Mouse (Mus musculus) neural tube, embryonic 14.5 days (tissue): ENCODE data around the gene Ncf4. TPM values are rescaled to one million over a fixed set of nuclear protein-coding genes. Genes with fewer than 3 reads are reported as not detected.
"Not testable (repeated sequence)": the region's sequence is repeated elsewhere in the genome, so short reads cannot be mapped to it uniquely, and the experiment has no call there.

Experiments
- ATAC-seq: fragments of 200-750 bp; cut with Nextera tagmentation; 2 replicates; pipeline ENCODE4 v1.8.0; 2017; ENCODE audit warnings: low read depth, mild to moderate bottlenecking, moderate TSS enrichment, moderate library complexity
- H3K27ac ChIP-seq: fragments of 300-500 bp; sonication (generic); 2 replicates; pipeline ENCODE4 v1.5.1; 2014; ENCODE audit warnings: low read depth, mild to moderate bottlenecking, control low read depth, low read length, moderate library complexity, mixed read lengths
- H3K27me3 ChIP-seq: fragments of 300-500 bp; sonication (generic); 2 replicates; pipeline ENCODE4 v1.6.1; 2014; ENCODE audit warnings: low read length; ENCODE audit not compliant: control insufficient read depth, insufficient read depth
- H3K36me3 ChIP-seq: fragments of 300-500 bp; sonication (generic); 2 replicates; pipeline ENCODE4 v1.6.1; 2014; ENCODE audit warnings: low read length, mixed read lengths; ENCODE audit not compliant: control insufficient read depth, insufficient read depth
- H3K4me1 ChIP-seq: fragments of 300-500 bp; sonication (generic); 2 replicates; pipeline ENCODE4 v1.6.1; 2014; ENCODE audit warnings: low read length; ENCODE audit not compliant: control insufficient read depth, insufficient read depth
- H3K4me2 ChIP-seq: fragments of 300-500 bp; sonication (generic); 2 replicates; pipeline ENCODE4 v1.6.1; 2014; ENCODE audit warnings: mild to moderate bottlenecking, low read depth, low read length, control low read depth
- H3K4me3 ChIP-seq: fragments of 300-500 bp; sonication (generic); 2 replicates; pipeline ENCODE4 v1.5.1; 2014; ENCODE audit warnings: low read depth, low read length, control low read depth, mixed read lengths
- H3K9ac ChIP-seq: fragments of 300-500 bp; sonication (generic); replicated peaks from 2 replicates; pipeline ENCODE4 v1.6.1; 2014; ENCODE audit warnings: low read depth, mild to moderate bottlenecking, control low read depth, low read length, mixed read lengths
- H3K9me3 ChIP-seq: fragments of 300-500 bp; sonication (generic); 2 replicates; pipeline ENCODE4 v1.6.1; 2016; ENCODE audit warnings: low read length; ENCODE audit not compliant: control insufficient read depth
- WGBS: fragments of 180-500 bp; shearing (Covaris S2); extraction: QIAGEN DNeasy Blood & Tissue Kit; methylation state at CpG from one replicate; pipeline ENCODE4 v1.1.7; 2014; 5-methylcytosine and 5-hydroxymethylcytosine counted together
- polyA plus RNA-seq: library from polyadenylated mRNA; unstranded; fragments of >200 nt; fragmentation: Nextera tagmentation; extraction: Ambion mirVana; gene quantifications from 2 replicates; pipeline ENCODE4 v1.2.1, GENCODE M21; 2014

Gene Ncf4
- polyA plus RNA-seq, 1 experiment from 2014 or later = 1.5 TPM

DNA sequence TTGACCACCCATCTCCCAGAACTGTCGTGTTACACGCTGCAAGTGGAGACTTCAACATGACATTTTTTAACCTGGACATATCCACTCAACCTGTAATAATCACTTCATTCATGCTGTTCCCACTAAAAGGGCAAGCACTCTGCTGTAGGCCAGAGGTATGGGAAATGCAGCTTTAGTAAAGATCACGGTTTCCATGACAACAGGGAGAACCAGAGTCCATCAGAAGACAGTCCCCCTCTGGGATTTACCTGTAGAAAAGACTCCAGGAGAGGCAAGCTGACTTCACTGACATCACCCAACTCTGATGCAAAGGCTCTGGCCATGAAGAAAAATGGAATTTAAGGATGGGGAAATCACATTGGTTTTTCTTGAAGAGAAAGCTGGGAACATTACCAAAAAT, 18.7 kb downstream of the Ncf4 start:
- no peaks in the 10 kb centered on the region for H3K9me3 ChIP-seq
- H3K4me3 ChIP-seq = no peak overlapping the region
- H3K27me3 ChIP-seq = no peaks in the 10 kb centered on the region
- H3K36me3 ChIP-seq = no peaks in the 10 kb centered on the region
- H3K27ac ChIP-seq = no peak overlapping the region
- 68% methylated on average over 3 of the region's 3 CpGs for WGBS
- no peaks in the 10 kb centered on the region for H3K4me1 ChIP-seq
- ATAC-seq = no peak
- no peak overlapping the region for H3K9ac ChIP-seq
- no peak overlapping the region for H3K4me2 ChIP-seq

DNA sequence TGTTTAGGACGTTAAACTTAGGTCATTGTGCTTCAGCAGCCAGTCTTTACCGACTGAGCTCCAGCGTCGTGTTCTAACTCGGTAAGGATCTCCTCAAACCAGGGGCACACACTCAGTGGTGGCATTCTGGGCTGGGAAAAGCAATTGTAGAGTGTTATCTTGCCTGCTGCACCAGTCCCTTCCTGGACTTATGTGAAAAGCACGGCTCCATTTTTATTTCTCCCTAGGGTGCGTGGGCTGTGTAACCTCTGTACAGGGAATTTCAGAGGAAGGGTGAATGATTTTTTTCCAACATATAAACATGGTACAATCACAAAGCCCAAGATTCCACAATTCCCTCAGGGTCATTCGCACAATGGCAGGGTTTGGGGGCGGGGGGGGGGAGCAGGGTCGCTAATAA, 22.8 kb downstream of the Ncf4 start:
- Histone ChIP-seq H3K4me2 (no peak overlapping the region), H3K27me3 (no peaks in the 10 kb centered on the region), H3K9ac (no peak overlapping the region), H3K27ac (no peak overlapping the region), H3K36me3 (no peaks in the 10 kb centered on the region), H3K9me3 (no peaks in the 10 kb centered on the region), H3K4me1 (no peaks in the 10 kb centered on the region), H3K4me3 (no peak overlapping the region)
- ATAC-seq = no peak
- WGBS = 84% methylated on average over 10 of the region's 10 CpGs

DNA sequence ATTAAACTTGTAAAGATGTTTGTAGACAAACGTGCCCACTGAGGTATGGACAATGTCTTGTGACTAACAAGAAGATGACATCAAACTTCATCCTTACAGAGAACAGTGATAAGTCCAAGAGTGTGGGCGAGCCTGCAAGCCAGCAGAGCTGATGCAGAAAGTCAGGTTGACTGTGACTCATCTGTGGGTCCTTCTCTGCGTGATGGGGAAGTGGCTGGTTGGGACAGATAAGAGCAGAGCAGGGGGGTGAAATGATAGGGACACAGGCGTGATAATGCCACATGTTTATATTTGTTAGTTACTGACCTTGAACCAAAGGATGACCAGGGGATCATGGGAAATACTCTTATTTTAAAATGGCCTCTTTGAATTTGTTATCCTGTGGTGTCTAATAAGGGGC, 23.3 kb downstream of the Ncf4 start:
- no peak for ATAC-seq
- no peak overlapping the region for H3K4me3 ChIP-seq
- no peaks in the 10 kb centered on the region for H3K27me3 ChIP-seq
- H3K9ac ChIP-seq = no peak overlapping the region
- no peaks in the 10 kb centered on the region for H3K4me1 ChIP-seq
- no peak overlapping the region for H3K27ac ChIP-seq
- WGBS = 77% methylated on average over 4 of the region's 4 CpGs
- no peaks in the 10 kb centered on the region for H3K36me3 ChIP-seq
- H3K4me2 ChIP-seq = no peak overlapping the region
- H3K9me3 ChIP-seq = no peaks in the 10 kb centered on the region

DNA sequence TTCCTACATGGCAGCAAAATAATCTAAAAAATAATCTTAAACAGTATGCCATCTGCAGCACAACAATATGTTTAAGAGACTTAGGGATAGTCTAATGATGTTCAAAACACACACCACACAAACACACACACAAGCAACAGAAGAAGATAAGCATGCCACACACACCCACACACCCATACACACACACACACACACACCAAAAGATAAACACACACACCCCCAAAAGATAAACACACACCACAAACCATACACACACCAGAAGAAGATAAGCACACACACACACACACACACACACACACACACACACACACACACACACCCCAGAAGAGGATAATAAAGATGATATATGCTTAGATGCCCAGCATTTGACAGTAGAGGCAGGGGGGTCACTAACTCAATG, 26.6 kb downstream of the Ncf4 start:
- no peak for ATAC-seq
- Histone ChIP-seq H3K9ac (no peak overlapping the region), H3K27ac (no peak overlapping the region), H3K9me3 (no peaks in the 10 kb centered on the region), H3K4me1 (no peaks in the 10 kb centered on the region), H3K4me2 (no peak overlapping the region), H3K36me3 (no peaks in the 10 kb centered on the region), H3K27me3 (no peaks in the 10 kb centered on the region), H3K4me3 (no peak overlapping the region)

DNA sequence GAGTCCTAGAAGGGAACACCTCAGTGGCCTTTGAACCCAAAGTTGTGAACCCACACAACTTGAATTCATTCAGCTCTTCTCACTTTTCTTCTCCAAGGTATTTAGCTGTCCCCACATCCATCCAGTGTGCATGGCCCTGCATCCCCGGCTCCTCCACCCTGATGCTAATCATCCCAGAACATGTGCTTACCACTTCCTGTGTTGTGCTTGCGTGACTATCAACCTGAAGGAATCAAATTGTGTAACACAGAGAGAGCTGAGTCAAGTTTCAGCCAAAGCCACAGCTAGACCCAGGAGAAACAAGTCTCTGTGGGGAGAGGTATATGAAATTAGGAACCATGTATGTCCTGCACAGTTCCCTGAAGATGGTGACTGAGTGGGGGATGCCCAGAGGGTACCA, 33.7 kb downstream of the Ncf4 start:
- WGBS = 96% methylated on average over 2 of the region's 2 CpGs
- H3K36me3 ChIP-seq = no peaks in the 10 kb centered on the region
- no peak overlapping the region for H3K4me2 ChIP-seq
- no peak overlapping the region for H3K9ac ChIP-seq
- H3K4me1 ChIP-seq = no peaks in the 10 kb centered on the region
- no peak for ATAC-seq
- no peaks in the 10 kb centered on the region for H3K9me3 ChIP-seq
- H3K27me3 ChIP-seq = no peaks in the 10 kb centered on the region
- H3K27ac ChIP-seq = no peak overlapping the region
- H3K4me3 ChIP-seq = no peak overlapping the region

DNA sequence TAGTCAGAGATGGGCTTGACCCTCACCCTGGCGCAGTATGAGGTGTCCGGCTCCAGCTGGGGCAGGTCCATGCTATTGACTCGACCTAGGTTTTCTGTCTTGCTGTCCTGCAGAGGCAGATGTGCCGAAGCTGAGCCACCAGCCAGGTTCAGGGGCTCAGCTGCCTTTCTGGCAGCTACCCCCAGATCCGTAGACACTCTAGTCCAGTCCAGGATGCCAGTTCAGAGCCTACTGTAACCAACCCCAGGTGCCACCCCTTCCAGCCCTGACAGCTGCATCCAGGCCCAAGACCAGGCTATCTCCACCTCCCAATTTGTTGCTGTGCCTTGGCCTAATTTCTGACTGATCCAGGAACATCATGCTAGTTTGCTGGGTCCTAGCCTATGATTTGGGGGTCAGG, 43.3 kb downstream of the Ncf4 start:
- no peaks in the 10 kb centered on the region for H3K4me1 ChIP-seq
- no peak overlapping the region for H3K9ac ChIP-seq
- H3K9me3 ChIP-seq = no peaks in the 10 kb centered on the region
- 86% methylated on average over 5 of the region's 5 CpGs for WGBS
- no peaks in the 10 kb centered on the region for H3K27me3 ChIP-seq
- H3K4me3 ChIP-seq = no peak overlapping the region
- ATAC-seq = no peak
- no peak overlapping the region for H3K27ac ChIP-seq
- no peak overlapping the region for H3K4me2 ChIP-seq
- H3K36me3 ChIP-seq = no peaks in the 10 kb centered on the region

DNA sequence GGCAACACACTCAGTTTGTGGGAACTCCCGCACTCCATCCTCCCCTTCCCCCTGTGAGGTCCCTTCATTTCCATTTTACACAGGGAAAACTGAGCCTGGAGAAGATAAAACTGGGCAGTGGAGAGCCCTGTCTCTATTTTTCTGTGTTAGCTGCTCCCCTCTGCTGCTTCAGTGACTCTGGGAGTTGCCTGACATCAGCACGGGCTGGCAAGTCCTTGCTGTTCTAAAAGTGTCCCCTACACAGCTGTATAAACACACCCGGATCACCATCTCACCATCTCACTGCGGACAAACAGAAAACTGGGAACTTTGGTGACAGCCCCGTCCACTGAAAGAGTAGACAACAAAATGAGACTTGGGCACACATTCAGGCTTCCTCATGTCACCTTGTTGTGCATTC, 45.2 kb downstream of the Ncf4 start:
- ATAC-seq, H3K4me3 ChIP-seq, H3K27ac ChIP-seq: not testable (repeated sequence)

DNA sequence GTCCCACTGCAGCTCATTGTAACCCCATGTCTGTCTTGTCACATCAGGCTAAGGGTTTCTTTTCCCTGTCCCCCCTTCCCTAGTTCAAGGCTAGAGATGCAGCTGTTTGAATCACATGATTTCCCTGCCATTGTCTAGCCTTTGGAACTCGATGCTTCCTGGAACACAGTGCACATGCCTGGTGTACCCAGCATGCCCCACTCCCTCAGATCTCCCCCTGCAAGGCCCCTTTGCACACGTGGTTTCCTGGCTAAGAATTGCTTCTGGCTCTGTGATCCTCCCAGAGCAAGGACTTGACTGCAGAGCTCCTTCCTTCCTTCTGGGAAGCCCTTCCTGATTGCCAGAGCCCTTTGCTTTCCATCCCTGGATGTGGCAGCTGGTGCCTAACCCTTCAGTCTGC, 48.6 kb downstream of the Ncf4 start:
- H3K4me1 ChIP-seq, H3K27me3 ChIP-seq, H3K4me2 ChIP-seq, H3K27ac ChIP-seq, H3K36me3 ChIP-seq, H3K9me3 ChIP-seq, ATAC-seq, H3K4me3 ChIP-seq, H3K9ac ChIP-seq: not testable (repeated sequence)
- WGBS = 16% methylated on average over 2 of the region's 2 CpGs

More for the DNA sequence above, 45.2 kb downstream of the Ncf4 start:
- H3K9me3 ChIP-seq, H3K9ac ChIP-seq, H3K4me2 ChIP-seq, H3K27me3 ChIP-seq, H3K36me3 ChIP-seq, H3K4me1 ChIP-seq: not testable (repeated sequence)
- WGBS = 84% methylated on average over 4 of the region's 5 CpGs

DNA sequence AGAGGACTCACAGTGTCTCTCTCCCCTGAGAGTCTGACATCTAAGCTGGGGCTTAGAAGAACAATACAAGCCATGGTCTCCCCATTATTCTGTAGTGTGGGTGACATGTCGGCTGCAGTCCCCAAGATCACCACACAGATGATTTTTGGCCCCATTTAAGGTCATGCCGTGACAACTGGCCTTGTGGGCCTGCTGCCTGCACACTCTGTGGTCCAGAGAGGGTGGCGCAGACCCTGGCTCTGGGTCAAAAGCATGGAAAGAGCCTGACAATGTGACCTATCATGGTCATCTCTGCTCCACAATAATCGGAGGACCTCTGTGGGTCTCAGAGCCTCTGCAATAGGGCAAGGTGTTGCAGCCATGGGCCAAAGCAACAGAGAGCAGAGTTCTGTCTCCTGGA, 49.1 kb downstream of the Ncf4 start:
- ATAC-seq = no peak
- 91% methylated on average over 4 of the region's 4 CpGs for WGBS

DNA sequence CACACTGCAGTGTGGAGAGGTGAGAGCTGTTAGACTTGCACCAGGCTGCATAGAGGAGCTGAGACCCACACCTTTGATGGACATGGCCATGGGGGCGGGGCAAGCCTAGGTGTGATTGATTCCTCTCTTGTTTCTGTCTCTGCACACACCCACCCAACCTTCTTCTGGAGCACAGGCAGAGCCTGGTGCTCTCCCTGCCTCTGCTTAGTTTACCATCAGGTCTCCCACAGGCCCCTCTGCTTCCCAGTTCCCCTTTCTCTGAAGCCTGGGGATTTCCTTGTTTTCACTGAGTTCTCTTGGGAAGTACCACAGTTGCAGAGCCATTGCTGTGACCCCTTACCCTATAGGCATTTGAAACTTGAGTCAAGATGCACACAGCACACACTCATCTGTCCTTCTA, 54.0 kb downstream of the Ncf4 start:
- H3K36me3 ChIP-seq = no peaks in the 10 kb centered on the region
- H3K9me3 ChIP-seq = no peaks in the 10 kb centered on the region
- WGBS = 74% methylated on average over 1 of the region's 1 CpGs
- no peak for ATAC-seq
- no peak overlapping the region for H3K4me3 ChIP-seq
- no peak overlapping the region for H3K4me2 ChIP-seq
- H3K9ac ChIP-seq = no peak overlapping the region
- H3K4me1 ChIP-seq = no peaks in the 10 kb centered on the region
- H3K27me3 ChIP-seq = no peaks in the 10 kb centered on the region
- no peak overlapping the region for H3K27ac ChIP-seq

More for the DNA sequence above, 49.1 kb downstream of the Ncf4 start:
- Histone ChIP-seq H3K4me3 (no peak overlapping the region), H3K4me1 (no peaks in the 10 kb centered on the region), H3K27me3 (no peaks in the 10 kb centered on the region), H3K27ac (no peak overlapping the region), H3K4me2 (no peak overlapping the region), H3K36me3 (no peaks in the 10 kb centered on the region), H3K9me3 (no peaks in the 10 kb centered on the region), H3K9ac (no peak overlapping the region)
